Mouse (Mus musculus) Patski (cell line): Measurements from ENCODE around the gene Cpn1. TPM values are rescaled to one million over a fixed set of nuclear protein-coding genes. Genes with fewer than 3 reads are reported as not detected.

ENCODE experiments used
- ATAC-seq: fragments of 100-300 bp; one replicate; pipeline ENCODE4 v1.8.0; 2021
- CTCF ChIA-PET: fragments of 350-600 bp; sonication (Branson Sonifier 250); formaldehyde crosslinking; loops from one replicate; lab custom pipeline; 2022; ENCODE audit warnings: inconsistent platforms; lab: Charles Lee
- POLR2A ChIA-PET: fragments of 350-600 bp; sonication (Branson Sonifier 250); formaldehyde crosslinking; loops from one replicate; lab custom pipeline; 2022; ENCODE audit warnings: antibody characterized with exemption, inconsistent platforms; lab: Charles Lee
- DNase-seq: peaks from one replicate; pipeline ENCODE4 v3.0.0-alpha.2; 2011; ENCODE audit warnings: low read depth, low spot score
- H3K27me3 ChIP-seq: fragments of 371-371 bp; one replicate; pipeline ENCODE4 v1.5.1; 2021
- CTCF ChIP-seq: fragments of 100-300 bp; IDR thresholded peaks from one replicate; pipeline ENCODE4 v1.5.1; 2021
- in situ Hi-C: fragments of 300-500 bp; cut with MboI; formaldehyde crosslinking; loops from 3 replicates; pipeline ENCODE4 v1.11.1; 2018; ENCODE audit warnings: low pct_unique_long_range_greater_than_20kb, mixed read lengths
- polyA plus RNA-seq: library from polyadenylated mRNA; unstranded; gene quantifications from one replicate; pipeline ENCODE4 v1.2.3, GENCODE M21; 2021

The Cpn1 gene
- polyA plus RNA-seq, 1 experiment from 2014 or later = 0.30 TPM

GRCm38 (mm10) chr19:43915431-43915830 is 70.9 kb downstream of the Cpn1 start:
- POLR2A ChIA-PET = interaction anchor here (0.9 kb wide), 1 partner anchor 16 kb away, joined by 6 read pairs; no protein-coding TSS in a partner anchor
- ATAC-seq (no peak), DNase-seq (no peak)
- H3K27me3 ChIP-seq = no peaks in the 10 kb centered on the region
- in situ Hi-C loops = no loop called here
- CTCF ChIA-PET = interaction anchor here (1.0 kb wide), 1 partner anchor 24 kb away, joined by 5 read pairs; no protein-coding TSS in a partner anchor
- no peak for TF ChIP-seq CTCF

GRCm38 (mm10) chr19:43914986-43915385 is 71.4 kb downstream of the Cpn1 start:
- POLR2A ChIA-PET = interaction anchor here (0.9 kb wide), 1 partner anchor 17 kb away, joined by 6 read pairs; no protein-coding TSS in a partner anchor
- no peak for ATAC-seq
- CTCF ChIA-PET = interaction anchor here (1.0 kb wide), 1 partner anchor 24 kb away, joined by 5 read pairs; no protein-coding TSS in a partner anchor
- no peaks in the 10 kb centered on the region for H3K27me3 ChIP-seq
- TF ChIP-seq CTCF = no peak
- in situ Hi-C loops = no loop called here
- DNase-seq = no peak

GRCm38 (mm10) chr19:43912775-43913486 is 73.4 kb downstream of the Cpn1 start:
- TF ChIP-seq CTCF = no peak
- DNase-seq (no peak), ATAC-seq (no peak)
- in situ Hi-C loops = no loop called here
- CTCF ChIA-PET = interaction anchor here (1.4 kb wide), 1 partner anchor 66 kb away, joined by 3 read pairs; no protein-coding TSS in a partner anchor
- H3K27me3 ChIP-seq = no peaks in the 10 kb centered on the region
- POLR2A ChIA-PET = no interaction called here

- ChIA-PET CTCF (interaction anchor here (0.9 kb wide), 1 partner anchor 16 kb away, joined by 3 read pairs; no protein-coding TSS in a partner anchor), POLR2A (no interaction called here)
- peak; percentile 39 for TF ChIP-seq CTCF
- in situ Hi-C loops = no loop called here
- ATAC-seq (no peak), DNase-seq (no peak)
- no peaks in the 10 kb centered on the region for H3K27me3 ChIP-seq
Measured at GRCm38 (mm10) chr19:43906492-43906891, 79.9 kb downstream of the Cpn1 start.

Other genes starting within 250 kb of the Cpn1 start
- gene Cutc, start 233.6 kb downstream of the Cpn1 start, polyA plus RNA-seq = 7.1 TPM
- 32.7 TPM for gene Cox15, start 233.6 kb downstream of the Cpn1 start, polyA plus RNA-seq
- not detected for gene Abcc2, start 204.4 kb downstream of the Cpn1 start, polyA plus RNA-seq
- gene Dnmbp, start 46.4 kb downstream of the Cpn1 start, polyA plus RNA-seq = 16.3 TPM
- 0.58 TPM for gene Cyp2c23, start 42.7 kb upstream of the Cpn1 start, polyA plus RNA-seq
- gene Erlin1, start 83.2 kb upstream of the Cpn1 start, polyA plus RNA-seq = 32.6 TPM
- gene Chuk, start 120.9 kb upstream of the Cpn1 start, polyA plus RNA-seq = 62.1 TPM
- 21.9 TPM for gene Cwf19l1, start 149.3 kb upstream of the Cpn1 start, polyA plus RNA-seq
- gene Bloc1s2, start 159.9 kb upstream of the Cpn1 start, polyA plus RNA-seq = 71.1 TPM
- 0.03 TPM for gene Pkd2l1, start 205.9 kb upstream of the Cpn1 start, polyA plus RNA-seq
- 0.05 TPM for gene Scd3, start 216.7 kb upstream of the Cpn1 start, polyA plus RNA-seq